Mouse (Mus musculus) frontal cortex, postnatal 14 days (tissue): ENCODE measurements around the gene Aaas.

Experiments used
- DNase-seq, 2 experiments: peaks; one replicate each; pipeline ENCODE4 v3.0.0; 2022; ENCODE audit warnings: low spot score in 2 of 2

Aaas gene

GRCm38 (mm10) chr15:102308717-102309116 is 41.9 kb downstream of the Aaas start:
- DNase-seq = no peak

GRCm38 (mm10) chr15:102302542-102302941 is 48.0 kb downstream of the Aaas start:
- DNase-seq = no peak

GRCm38 (mm10) chr15:102296368-102297006 is 54.1 kb downstream of the Aaas start:
- no peak for DNase-seq

GRCm38 (mm10) chr15:102295633-102296367 is 54.8 kb downstream of the Aaas start, which contains the start of gene Espl1:
Espl1 (plus strand) TSS chr15:102296266.
- peak; percentile 88 to 91 for DNase-seq
